In genomic region chr17:25575208-25575971, GRCm38 (mm10) we compare ENCODE assay signal across 12 mouse cellular contexts. TPM values are rescaled to one million over a fixed set of nuclear protein-coding genes. Genes with fewer than 3 reads are reported as not detected.
DNase-seq lines count a peak whose midpoint lies in the region; ATAC-seq lines count a peak whose summit lies in the region.
"Had no signal": no experiment of that assay in that cellular context is flagged by ENCODE, and none has a peak within 500 bp of the region (broad histone marks: within the 10 kb centered on the region; RNA-seq: fewer than 3 reads in every experiment).

No protein-coding gene starts in this region.

- no peak overlapping the region for H3K27ac ChIP-seq in embryonic facial prominence, embryonic 13.5 days
- H3K27ac ChIP-seq in embryonic facial prominence, embryonic 10.5 days (replicated peaks): no peak overlapping the region
- H3K27ac ChIP-seq in hindbrain, embryonic 13.5 days: peak overlapping the region; percentile 4; the same call in 1 of the 2 replicates
- no peak overlapping the region for H3K27ac ChIP-seq in hindbrain, embryonic 12.5 days
- H3K27ac ChIP-seq in kidney, embryonic 14.5 days (ENCODE audit: low read depth, low read length): no peak overlapping the region
- H3K27ac ChIP-seq: liver, embryonic 15.5 days; stomach, embryonic 15.5 days had no signal

- H3K9me3 ChIP-seq in embryonic facial prominence, embryonic 13.5 days: no peaks in the 10 kb centered on the region
- no peaks in the 10 kb centered on the region for H3K9me3 ChIP-seq in embryonic facial prominence, embryonic 10.5 days
- no peaks in the 10 kb centered on the region for H3K9me3 ChIP-seq in hindbrain, embryonic 13.5 days
- H3K9me3 ChIP-seq in hindbrain, embryonic 12.5 days (replicated peaks): no peaks in the 10 kb centered on the region
- H3K9me3 ChIP-seq in kidney, embryonic 14.5 days (ENCODE audit: control insufficient read depth, low read length): no peaks in the 10 kb centered on the region
- H3K9me3 ChIP-seq: liver, embryonic 15.5 days; stomach, embryonic 15.5 days had no signal

- no peak overlapping the region for H3K4me2 ChIP-seq in embryonic facial prominence, embryonic 13.5 days
- H3K4me2 ChIP-seq in hindbrain, embryonic 13.5 days: no peak overlapping the region
- H3K4me2 ChIP-seq in hindbrain, embryonic 12.5 days (replicated peaks): no peak overlapping the region
- no peak overlapping the region for H3K4me2 ChIP-seq in kidney, embryonic 14.5 days (replicated peaks; ENCODE audit: low read depth, low read length)
- H3K4me2 ChIP-seq: liver, embryonic 15.5 days; stomach, embryonic 15.5 days had no signal

- DNase-seq in embryonic facial prominence, embryonic 10.5 days (ENCODE audit: low spot score): no peak
- peak; percentile 82 to 83 for DNase-seq in right cerebral cortex, postnatal 10 days (ENCODE audit: low spot score in 2 of 2)
- DNase-seq in right cerebral cortex, postnatal 25 days: no peak
- peak; percentile 43 for DNase-seq in splenic B cell, adult 2 months (ENCODE audit: low read depth, low spot score)
- DNase-seq: adrenal gland, adult 2 months; cerebellum, adult 9-10 months had no signal

- ATAC-seq in embryonic facial prominence, embryonic 13.5 days (ENCODE audit: insufficient number of reproducible peaks, insufficient read depth, low FRiP score, low TSS enrichment, low read depth): no peak
- ATAC-seq in hindbrain, embryonic 13.5 days (ENCODE audit: low FRiP score): no peak
- ATAC-seq in hindbrain, embryonic 12.5 days (ENCODE audit: low FRiP score): no peak
- ATAC-seq in kidney, embryonic 14.5 days (ENCODE audit: low FRiP score, low TSS enrichment): no peak

- H3K4me1 ChIP-seq in embryonic facial prominence, embryonic 13.5 days: peaks cover 30% of the 10 kb centered on the region
- peaks cover 55% of the 10 kb centered on the region for H3K4me1 ChIP-seq in embryonic facial prominence, embryonic 10.5 days
- peaks cover 52% of the 10 kb centered on the region for H3K4me1 ChIP-seq in hindbrain, embryonic 13.5 days (replicated peaks)
- peaks cover 45% of the 10 kb centered on the region for H3K4me1 ChIP-seq in hindbrain, embryonic 12.5 days
- peaks cover 11% of the 10 kb centered on the region; the same call in 1 of the 2 replicates for H3K4me1 ChIP-seq in kidney, embryonic 14.5 days (ENCODE audit: control insufficient read depth, insufficient read depth, low read length)

- WGBS in embryonic facial prominence, embryonic 13.5 days: 72% methylated on average over 12 of the region's 12 CpGs
- 78% methylated on average over 12 of the region's 12 CpGs for WGBS in embryonic facial prominence, embryonic 10.5 days
- 62% methylated on average over 12 of the region's 12 CpGs for WGBS in hindbrain, embryonic 13.5 days
- WGBS in hindbrain, embryonic 12.5 days: 64% methylated on average over 12 of the region's 12 CpGs
- 74% methylated on average over 12 of the region's 12 CpGs for WGBS in kidney, embryonic 14.5 days

- H3K9ac ChIP-seq in embryonic facial prominence, embryonic 13.5 days: 0 out of 2 replicates have a peak overlapping the region, but pooled peaks have one; percentile 41
- H3K9ac ChIP-seq in hindbrain, embryonic 13.5 days: peak overlapping the region; percentile 24; the same call in 1 of the 2 replicates
- H3K9ac ChIP-seq in hindbrain, embryonic 12.5 days: no peak overlapping the region
- no peak overlapping the region for H3K9ac ChIP-seq in kidney, embryonic 14.5 days (ENCODE audit: low read depth, low read length)
- H3K9ac ChIP-seq: liver, embryonic 15.5 days; stomach, embryonic 15.5 days had no signal

- no peaks in the 10 kb centered on the region for H3K36me3 ChIP-seq in embryonic facial prominence, embryonic 13.5 days
- H3K36me3 ChIP-seq in embryonic facial prominence, embryonic 10.5 days (replicated peaks): peaks cover 4% of the 10 kb centered on the region; the same call in 1 of the 2 replicates
- no peaks in the 10 kb centered on the region for H3K36me3 ChIP-seq in hindbrain, embryonic 13.5 days
- no peaks in the 10 kb centered on the region for H3K36me3 ChIP-seq in hindbrain, embryonic 12.5 days
- H3K36me3 ChIP-seq in splenic B cell, adult 2 months (ENCODE audit: control insufficient read depth, insufficient read depth, low read length, poor library complexity, severe bottlenecking): no peaks in the 10 kb centered on the region
- no peaks in the 10 kb centered on the region for H3K36me3 ChIP-seq in kidney, embryonic 14.5 days (ENCODE audit: control insufficient read depth, insufficient read depth, low read length)
- H3K36me3 ChIP-seq: liver, embryonic 15.5 days; stomach, embryonic 15.5 days had no signal

- H3K4me3 ChIP-seq in embryonic facial prominence, embryonic 13.5 days: no peak overlapping the region
- H3K4me3 ChIP-seq in embryonic facial prominence, embryonic 10.5 days: no peak overlapping the region
- no peak overlapping the region for H3K4me3 ChIP-seq in hindbrain, embryonic 13.5 days
- H3K4me3 ChIP-seq in hindbrain, embryonic 12.5 days: no peak overlapping the region
- H3K4me3 ChIP-seq in kidney, embryonic 14.5 days (ENCODE audit: low read length): no peak overlapping the region
- H3K4me3 ChIP-seq: liver, embryonic 15.5 days; stomach, embryonic 15.5 days had no signal

- peaks cover 8% of the 10 kb centered on the region; the same call in 1 of the 2 replicates for H3K27me3 ChIP-seq in embryonic facial prominence, embryonic 13.5 days
- H3K27me3 ChIP-seq in embryonic facial prominence, embryonic 10.5 days (replicated peaks; ENCODE audit: low read depth, poor library complexity, severe bottlenecking): peaks cover 54% of the 10 kb centered on the region
- H3K27me3 ChIP-seq in hindbrain, embryonic 13.5 days: peaks cover 30% of the 10 kb centered on the region
- peaks cover 25% of the 10 kb centered on the region for H3K27me3 ChIP-seq in hindbrain, embryonic 12.5 days
- H3K27me3 ChIP-seq in splenic B cell, adult 2 months (ENCODE audit: control insufficient read depth, insufficient read depth, low read length, poor library complexity, severe bottlenecking): no peaks in the 10 kb centered on the region
- H3K27me3 ChIP-seq in kidney, embryonic 14.5 days (ENCODE audit: control insufficient read depth, insufficient read depth, low read length): no peaks in the 10 kb centered on the region

RNA-seq across cellular contexts. Expression of gene Lmf1, which starts 3.5 kb away (rescaled TPM):
- polyA plus RNA-seq in embryonic facial prominence, embryonic 13.5 days (2015; fragmentation: Nextera tagmentation; extraction: Ambion mirVana): 28.7 and 33.8 TPM in 2 replicates
- polyA plus RNA-seq in embryonic facial prominence, embryonic 10.5 days (2016; fragmentation: Nextera tagmentation; extraction: Ambion mirVana): 26.3 and 26.6 TPM in 2 replicates
- polyA plus RNA-seq in hindbrain, embryonic 13.5 days (2015; fragmentation: Nextera tagmentation; extraction: Ambion mirVana): 22.6 and 24.0 TPM in 2 replicates
- polyA plus RNA-seq in hindbrain, embryonic 12.5 days (2016; fragmentation: Nextera tagmentation; extraction: Ambion mirVana): 25.7 and 26.2 TPM in 2 replicates
- polyA plus RNA-seq in kidney, embryonic 14.5 days (2014; fragmentation: Nextera tagmentation; extraction: Ambion mirVana): 21.3 and 29.8 TPM in 2 replicates

RNA-seq across cellular contexts. Expression of gene Sox8, which starts 4.9 kb away (rescaled TPM):
- polyA plus RNA-seq in embryonic facial prominence, embryonic 13.5 days (2015; fragmentation: Nextera tagmentation; extraction: Ambion mirVana): 9.1 and 11.1 TPM in 2 replicates
- 12.5 and 13.1 TPM in 2 replicates for polyA plus RNA-seq in embryonic facial prominence, embryonic 10.5 days (2016; fragmentation: Nextera tagmentation; extraction: Ambion mirVana)
- 11.1 and 11.8 TPM in 2 replicates for polyA plus RNA-seq in hindbrain, embryonic 13.5 days (2015; fragmentation: Nextera tagmentation; extraction: Ambion mirVana)
- 11.8 and 12.7 TPM in 2 replicates for polyA plus RNA-seq in hindbrain, embryonic 12.5 days (2016; fragmentation: Nextera tagmentation; extraction: Ambion mirVana)
- 6.5 and 8.5 TPM in 2 replicates for polyA plus RNA-seq in kidney, embryonic 14.5 days (2014; fragmentation: Nextera tagmentation; extraction: Ambion mirVana)

Comparison
In these comparisons a context has a peak if more than half of its experiments do, and no peak if none do; other contexts are left out.
1. H3K9ac ChIP-seq: peak in embryonic facial prominence, embryonic 13.5 days (single experiment) and hindbrain, embryonic 13.5 days (single experiment); none in hindbrain, embryonic 12.5 days (single experiment) and kidney, embryonic 14.5 days (single experiment).
2. DNase-seq: peak in right cerebral cortex, postnatal 10 days (2 of 2) and splenic B cell, adult 2 months (single experiment); none in embryonic facial prominence, embryonic 10.5 days (single experiment) and right cerebral cortex, postnatal 25 days (single experiment).